In the genomic region with DNA sequence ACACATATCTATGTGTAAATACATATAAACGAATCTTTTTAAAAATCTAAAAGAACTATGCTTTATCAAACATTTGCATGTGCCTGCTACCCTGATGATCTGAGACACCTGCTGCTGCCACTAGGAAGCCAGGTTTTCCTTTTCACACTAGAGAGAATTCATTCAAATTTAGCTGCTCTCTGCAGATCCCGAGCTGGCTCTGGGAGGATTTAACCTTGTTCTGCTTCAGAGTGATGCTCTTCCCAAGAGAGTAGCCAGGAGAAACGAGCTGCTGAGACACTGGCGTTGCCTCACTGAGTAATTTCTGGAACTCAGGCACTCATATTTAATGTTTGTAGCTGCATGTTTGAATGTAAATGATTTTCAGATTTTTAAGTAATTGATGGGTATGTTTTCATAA, we compare ENCODE assay signal across 11 mouse cellular contexts.
"Had no signal": no experiment of that assay in that cellular context is flagged by ENCODE, and none has a peak within 500 bp of the region (broad histone marks: within the 10 kb centered on the region; RNA-seq: fewer than 3 reads in every experiment).

No protein-coding gene starts in this region.

- ATAC-seq: liver, postnatal 0 days; lung, postnatal 0 days; midbrain, embryonic 13.5 days; midbrain, embryonic 15.5 days had no signal

- DNase-seq: liver, postnatal 0 days; lung, adult 2 months; lung, postnatal 14 days; lung, postnatal 36 days; right cerebral cortex, postnatal 14 days; thymus, adult 2 months; thymus, postnatal 25 days; thymus, postnatal 4 days had no signal
